Mouse (Mus musculus): ENCODE data around the gene Mbd4. TPM values are rescaled to one million over a fixed set of nuclear protein-coding genes. Genes with fewer than 3 reads are reported as not detected.
A peak's percentile ranks its signal among the peaks of the same experiment; 100 is the strongest.

The Mbd4 gene
- total RNA-seq, 2 experiments from 2014 or later: 7.5 to 14.8 TPM

- ATAC-seq (replicated peaks; ENCODE audit: low FRiP score, poor library complexity, severe bottlenecking): peak; percentile 54; the same call in 1 of the 2 replicates
Observed at GRCm38 (mm10) chr6:115821216-115821993, 31.8 kb downstream of the Mbd4 start.

GRCm38 (mm10) chr6:115818129-115818528, 35.0 kb downstream of the Mbd4 start:
- no peak for ATAC-seq (replicated peaks; ENCODE audit: low FRiP score, poor library complexity, severe bottlenecking)

- ATAC-seq (replicated peaks; ENCODE audit: low FRiP score, poor library complexity, severe bottlenecking): no peak
Observed at GRCm38 (mm10) chr6:115815041-115815440, 38.1 kb downstream of the Mbd4 start.

GRCm38 (mm10) chr6:115814104-115814503, 39.1 kb downstream of the Mbd4 start:
- peak; percentile 86 for ATAC-seq (replicated peaks; ENCODE audit: low FRiP score, poor library complexity, severe bottlenecking)

- ATAC-seq (replicated peaks; ENCODE audit: low FRiP score, poor library complexity, severe bottlenecking): no peak
Observed at GRCm38 (mm10) chr6:115811606-115812005, 41.6 kb downstream of the Mbd4 start.

- ATAC-seq (replicated peaks; ENCODE audit: low FRiP score, poor library complexity, severe bottlenecking): peak; percentile 94
Observed at GRCm38 (mm10) chr6:115808488-115809231, 44.5 kb downstream of the Mbd4 start, which contains the start of gene Rpl32. Gene Rpl32 (minus strand): TSS chr6:115808747.

GRCm38 (mm10) chr6:115808196-115808487, 45.0 kb downstream of the Mbd4 start:
- ATAC-seq (replicated peaks; ENCODE audit: low FRiP score, poor library complexity, severe bottlenecking): peak; percentile 44; the same call in 1 of the 2 replicates

- no peak for ATAC-seq (replicated peaks; ENCODE audit: low FRiP score, poor library complexity, severe bottlenecking)
Observed at GRCm38 (mm10) chr6:115807464-115808195, 45.5 kb downstream of the Mbd4 start.

- no peak for ATAC-seq (replicated peaks; ENCODE audit: low FRiP score, poor library complexity, severe bottlenecking)
Observed at GRCm38 (mm10) chr6:115804432-115805192, 48.6 kb downstream of the Mbd4 start.

- ATAC-seq (replicated peaks; ENCODE audit: low FRiP score, poor library complexity, severe bottlenecking): no peak
Observed at GRCm38 (mm10) chr6:115803541-115804382, 49.4 kb downstream of the Mbd4 start.

GRCm38 (mm10) chr6:115801811-115802210, 51.4 kb downstream of the Mbd4 start:
- no peak for ATAC-seq (replicated peaks; ENCODE audit: low FRiP score, poor library complexity, severe bottlenecking)

- ATAC-seq (replicated peaks; ENCODE audit: low FRiP score, poor library complexity, severe bottlenecking): no peak
Observed at GRCm38 (mm10) chr6:115792691-115793215, 60.4 kb downstream of the Mbd4 start.

GRCm38 (mm10) chr6:115791842-115792686, 61.1 kb downstream of the Mbd4 start:
- ATAC-seq (replicated peaks; ENCODE audit: low FRiP score, poor library complexity, severe bottlenecking): 0 out of 2 replicates have a peak, but pooled peaks have one; percentile 41

- ATAC-seq (replicated peaks; ENCODE audit: low FRiP score, poor library complexity, severe bottlenecking): no peak
Observed at GRCm38 (mm10) chr6:115791016-115791415, 62.2 kb downstream of the Mbd4 start.
